Mouse (Mus musculus) ES-Bruce4 (cell line): ENCODE data around the gene Ggta1.

Experiments
- CTCF ChIP-seq: IDR thresholded peaks from one replicate; pipeline ENCODE4 v1.8.1; 2011; ENCODE audit warnings: low read depth, low read length
- POLR2A ChIP-seq: IDR thresholded peaks from one replicate; pipeline ENCODE4 v1.8.1; 2011; ENCODE audit warnings: low read length; ENCODE audit not compliant: insufficient read depth

GRCm38 (mm10) chr2:35483402-35483801 is 20.4 kb upstream of the Ggta1 start:
- TF ChIP-seq POLR2A (no peak), CTCF (no peak)
